Mouse (Mus musculus) embryonic stem cell, embryonic (primary cell): ENCODE measurements at regions not wholly inside any gene's neighbourhood (a gene's known extent, or its start where the extent isn't known, plus 50 kb on each side); places are given as distances from the start of the nearest gene placed in this dataset.

Experiments
- CTCF ChIA-PET, 4 experiments: fragments of 300-600 bp in 2 of 4; fragments of 350-600 bp in 2 of 4; sonication (Branson Sonifier 250); formaldehyde crosslinking; loops; one replicate each; lab custom pipeline; 2022; ENCODE audit warnings: inconsistent platforms in 2 of 4; lab: Charles Lee
- POLR2A ChIA-PET, 4 experiments: fragments of 300-600 bp in 2 of 4; fragments of 350-600 bp in 2 of 4; sonication (Branson Sonifier 250); formaldehyde crosslinking; loops; one replicate each; lab custom pipeline; 2022; ENCODE audit warnings: antibody characterized with exemption in 4 of 4, inconsistent platforms in 1 of 4; lab: Charles Lee

- POLR2A ChIA-PET = interaction anchor here in 1 of 4 experiments (0.6 to 0.7 kb wide), 3 partner anchors 35 to 130 kb away, joined by 3 to 4 read pairs (median 4); no protein-coding TSS in a partner anchor
- CTCF ChIA-PET = interaction anchor here in 1 of 4 experiments (0.6 kb wide), 1 partner anchor 474 kb away, joined by 3 read pairs; no protein-coding TSS in a partner anchor
Observed at GRCm38 (mm10) chr5:64694606-64695005, 108.6 kb upstream of the Klf3 start.

- ChIA-PET POLR2A (no interaction called here), CTCF (no interaction called here)
Observed at GRCm38 (mm10) chr5:64696099-64696498, 107.1 kb upstream of the Klf3 start.

- POLR2A ChIA-PET = no interaction called here
- CTCF ChIA-PET = no interaction called here
Observed at GRCm38 (mm10) chr5:64697466-64697865, 105.7 kb upstream of the Klf3 start.

- CTCF ChIA-PET = interaction anchor here in 1 of 4 experiments (0.6 kb wide), 1 partner anchor 13 kb away, joined by 3 read pairs; no protein-coding TSS in a partner anchor
- POLR2A ChIA-PET = interaction anchor here in 2 of 4 experiments (0.6 to 0.8 kb wide), 3 partner anchors 46 to 82 kb away, joined by 3 to 5 read pairs (median 3); no protein-coding TSS in a partner anchor
Observed at GRCm38 (mm10) chr5:64698458-64699116, 104.6 kb upstream of the Klf3 start.

- ChIA-PET POLR2A (interaction anchor here in 2 of 4 experiments (0.9 to 2.0 kb wide), 7 partner anchors 15 to 112 kb away, joined by 3 to 5 read pairs (median 4); no protein-coding TSS in a partner anchor), CTCF (no interaction called here)
Observed at GRCm38 (mm10) chr5:64700030-64700429, 103.2 kb upstream of the Klf3 start.

GRCm38 (mm10) chr5:64701219-64701779, 101.9 kb upstream of the Klf3 start:
- ChIA-PET POLR2A (interaction anchor here in 3 of 4 experiments (0.6 to 2.2 kb wide), 10 partner anchors 14 to 115 kb away, joined by 3 to 9 read pairs (median 4); no protein-coding TSS in a partner anchor), CTCF (interaction anchor here in 1 of 4 experiments (0.8 kb wide), 1 partner anchor 412 kb away, joined by 3 read pairs; no protein-coding TSS in a partner anchor)

GRCm38 (mm10) chr5:64701780-64702231, 101.4 kb upstream of the Klf3 start:
- CTCF ChIA-PET = interaction anchor here in 1 of 4 experiments (0.8 kb wide), 1 partner anchor 412 kb away, joined by 3 read pairs; no protein-coding TSS in a partner anchor
- POLR2A ChIA-PET = interaction anchor here in 3 of 4 experiments (0.6 to 2.2 kb wide), 18 partner anchors 9 to 114 kb away, joined by 3 to 9 read pairs (median 4); no protein-coding TSS in a partner anchor

GRCm38 (mm10) chr5:64702404-64702803, 100.8 kb upstream of the Klf3 start:
- ChIA-PET POLR2A (interaction anchor here in 3 of 4 experiments (0.6 to 2.2 kb wide), 26 partner anchors 9 to 190 kb away, joined by 3 to 15 read pairs (median 4); no protein-coding TSS in a partner anchor), CTCF (interaction anchor here in 3 of 4 experiments (0.6 to 1.2 kb wide), 8 partner anchors 9 to 413 kb away, joined by 3 to 5 read pairs (median 3); no protein-coding TSS in a partner anchor)

GRCm38 (mm10) chr5:64703091-64703872, 99.9 kb upstream of the Klf3 start:
- POLR2A ChIA-PET = interaction anchor here in 3 of 4 experiments (0.6 to 2.2 kb wide), 23 partner anchors 9 to 191 kb away, joined by 3 to 15 read pairs (median 4); no protein-coding TSS in a partner anchor
- CTCF ChIA-PET = interaction anchor here (0.6 to 1.2 kb wide), 4 partner anchors 99 to 378 kb away, joined by 3 to 5 read pairs (median 4); no protein-coding TSS in a partner anchor

GRCm38 (mm10) chr5:64704144-64704543, 99.0 kb upstream of the Klf3 start:
- POLR2A ChIA-PET = interaction anchor here in 3 of 4 experiments (0.8 to 1.3 kb wide), 5 partner anchors 9 to 97 kb away, joined by 3 to 7 read pairs (median 4); no protein-coding TSS in a partner anchor
- CTCF ChIA-PET = interaction anchor here in 1 of 4 experiments (0.5 kb wide), 1 partner anchor 101 kb away, joined by 5 read pairs; no protein-coding TSS in a partner anchor

GRCm38 (mm10) chr5:64706586-64706985, 96.6 kb upstream of the Klf3 start:
- POLR2A ChIA-PET = interaction anchor here in 3 of 4 experiments (0.6 to 1.3 kb wide), 6 partner anchors 9 to 109 kb away, joined by 3 to 8 read pairs (median 4); no protein-coding TSS in a partner anchor
- CTCF ChIA-PET = interaction anchor here in 1 of 4 experiments (0.6 kb wide), 1 partner anchor 127 kb away, joined by 4 read pairs; no protein-coding TSS in a partner anchor

- ChIA-PET CTCF (no interaction called here), POLR2A (no interaction called here)
Observed at GRCm38 (mm10) chr5:64709146-64709545, 94.0 kb upstream of the Klf3 start.

- CTCF ChIA-PET = no interaction called here
- POLR2A ChIA-PET = interaction anchor here in 2 of 4 experiments (0.6 to 1.6 kb wide), 3 partner anchors 8 to 213 kb away, joined by 3 to 5 read pairs (median 4); no protein-coding TSS in a partner anchor
Observed at GRCm38 (mm10) chr5:64710236-64710635, 93.0 kb upstream of the Klf3 start.

GRCm38 (mm10) chr5:64710968-64711367, 92.2 kb upstream of the Klf3 start:
- ChIA-PET CTCF (no interaction called here), POLR2A (interaction anchor here in 1 of 4 experiments (0.8 to 1.6 kb wide), 2 partner anchors 9 to 142 kb away, joined by 3 to 4 read pairs; no protein-coding TSS in a partner anchor)

- CTCF ChIA-PET = no interaction called here
- POLR2A ChIA-PET = interaction anchor here in 2 of 4 experiments (0.9 to 1.7 kb wide), 6 partner anchors 8 to 107 kb away, joined by 3 to 7 read pairs (median 4); no protein-coding TSS in a partner anchor
Observed at GRCm38 (mm10) chr5:64714221-64714653, 89.0 kb upstream of the Klf3 start.

- CTCF ChIA-PET = interaction anchor here in 1 of 4 experiments (0.6 kb wide), 1 partner anchor 624 kb away, joined by 5 read pairs; no protein-coding TSS in a partner anchor
- POLR2A ChIA-PET = interaction anchor here in 2 of 4 experiments (0.9 to 1.7 kb wide), 13 partner anchors 8 to 146 kb away, joined by 3 to 7 read pairs (median 3); no protein-coding TSS in a partner anchor
Observed at GRCm38 (mm10) chr5:64714710-64715109, 88.5 kb upstream of the Klf3 start.

GRCm38 (mm10) chr5:64716551-64716950, 86.6 kb upstream of the Klf3 start:
- CTCF ChIA-PET = no interaction called here
- POLR2A ChIA-PET = interaction anchor here in 3 of 4 experiments (0.6 to 1.3 kb wide), 3 partner anchors 13 to 333 kb away, joined by 3 to 15 read pairs (median 3); no protein-coding TSS in a partner anchor
